Mouse (Mus musculus): Measurements from ENCODE around the gene Snx13. TPM values are rescaled to one million over a fixed set of nuclear protein-coding genes. Genes with fewer than 3 reads are reported as not detected.

The Snx13 gene
- polyA plus RNA-seq, 1 experiment from 2014 or later: 21.6 TPM

DNA sequence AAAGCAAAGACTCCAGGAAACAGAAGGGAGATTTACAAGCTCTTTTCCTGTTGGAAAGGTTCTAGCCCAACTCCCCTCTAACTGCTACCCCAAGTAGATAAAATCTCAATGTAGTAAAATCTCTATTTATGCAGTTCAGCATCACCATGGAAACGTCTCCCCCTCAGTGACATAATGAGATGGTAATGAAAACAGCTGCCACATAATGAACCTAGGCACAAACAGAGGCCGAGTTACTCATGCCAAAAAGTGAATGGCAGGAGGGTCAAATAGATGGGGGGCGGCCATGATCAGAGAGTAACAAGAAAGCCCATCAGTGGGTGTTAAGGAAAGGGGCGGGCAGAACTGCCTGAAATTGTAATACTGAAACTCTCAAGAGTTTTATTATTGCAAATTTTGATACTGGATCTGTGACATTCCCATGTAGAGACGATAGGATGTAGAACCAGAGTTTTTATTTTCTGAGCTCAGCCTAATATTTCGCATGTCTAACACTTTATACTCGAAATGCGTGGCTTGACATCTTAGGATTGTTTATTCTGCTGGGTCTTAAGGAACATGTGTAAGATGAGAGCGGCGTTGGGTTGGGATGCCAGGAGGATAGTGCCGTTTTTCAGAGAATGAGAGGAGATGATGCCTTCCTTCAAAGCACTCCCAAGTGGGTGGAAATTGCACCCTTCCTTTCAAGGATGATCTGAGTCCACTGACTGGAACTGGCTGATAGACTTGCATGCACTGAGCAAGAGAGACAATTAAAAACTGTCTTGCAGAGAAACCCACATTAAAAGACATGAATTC is 38.4 kb upstream of the Snx13 start:
- Histone ChIP-seq H3K4me2 (replicated peaks; ENCODE audit: low read depth) (no peak overlapping the region), H3K4me3 (ENCODE audit: low read depth, low read length) (no peak overlapping the region), H3K4me1 (replicated peaks; ENCODE audit: control insufficient read depth, insufficient read depth, low read length) (no peaks in the 10 kb centered on the region), H3K36me3 (ENCODE audit: control insufficient read depth, insufficient read depth) (no peaks in the 10 kb centered on the region), H3K9me3 (ENCODE audit: control insufficient read depth) (no peaks in the 10 kb centered on the region), H3K9ac (ENCODE audit: low read depth, low read length) (no peak overlapping the region), H3K27ac (ENCODE audit: low read depth, low read length) (no peak overlapping the region), H3K27me3 (replicated peaks; ENCODE audit: control insufficient read depth, insufficient read depth, low read length) (no peaks in the 10 kb centered on the region)
- TF ChIP-seq CTCF (IDR thresholded peaks at IDR 0.05; ENCODE audit: low read depth): no peak
- WGBS: 71% methylated on average over 11 of the region's 11 CpGs
- no peak for ATAC-seq

DNA sequence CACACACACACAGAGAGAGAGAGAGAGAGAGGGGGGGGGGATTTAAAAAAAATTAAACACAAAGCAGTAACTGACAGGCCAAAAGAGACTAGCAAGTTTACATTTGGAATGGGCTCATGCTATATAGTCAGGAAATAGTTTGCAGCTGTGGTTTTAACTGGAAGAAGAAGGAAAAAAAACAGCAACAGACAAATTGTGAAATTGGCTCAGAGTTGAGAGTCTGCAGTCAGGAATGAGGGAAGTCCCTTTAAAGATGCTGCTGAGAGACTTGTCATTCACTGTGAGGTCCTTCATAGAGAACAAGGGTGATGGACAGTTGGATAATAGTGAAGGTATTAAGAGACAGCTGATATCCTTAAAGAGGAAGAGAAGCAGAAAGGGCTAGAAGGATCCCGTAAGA is 35.5 kb upstream of the Snx13 start:
- H3K4me1 ChIP-seq (replicated peaks; ENCODE audit: control insufficient read depth, insufficient read depth, low read length): no peaks in the 10 kb centered on the region; the same call in 1 of the 2 replicates
- H3K4me2 ChIP-seq (replicated peaks; ENCODE audit: low read depth): no peak overlapping the region
- 81% methylated on average over 1 of the region's 1 CpGs for WGBS
- H3K27me3 ChIP-seq (replicated peaks; ENCODE audit: control insufficient read depth, insufficient read depth, low read length): no peaks in the 10 kb centered on the region
- H3K36me3 ChIP-seq (ENCODE audit: control insufficient read depth, insufficient read depth): no peaks in the 10 kb centered on the region
- no peak overlapping the region for H3K9ac ChIP-seq (ENCODE audit: low read depth, low read length)
- no peak overlapping the region for H3K27ac ChIP-seq (ENCODE audit: low read depth, low read length)
- no peak overlapping the region for H3K4me3 ChIP-seq (ENCODE audit: low read depth, low read length)
- no peaks in the 10 kb centered on the region for H3K9me3 ChIP-seq (ENCODE audit: control insufficient read depth)
- ATAC-seq: no peak
- TF ChIP-seq CTCF (IDR thresholded peaks at IDR 0.05; ENCODE audit: low read depth): no peak

DNA sequence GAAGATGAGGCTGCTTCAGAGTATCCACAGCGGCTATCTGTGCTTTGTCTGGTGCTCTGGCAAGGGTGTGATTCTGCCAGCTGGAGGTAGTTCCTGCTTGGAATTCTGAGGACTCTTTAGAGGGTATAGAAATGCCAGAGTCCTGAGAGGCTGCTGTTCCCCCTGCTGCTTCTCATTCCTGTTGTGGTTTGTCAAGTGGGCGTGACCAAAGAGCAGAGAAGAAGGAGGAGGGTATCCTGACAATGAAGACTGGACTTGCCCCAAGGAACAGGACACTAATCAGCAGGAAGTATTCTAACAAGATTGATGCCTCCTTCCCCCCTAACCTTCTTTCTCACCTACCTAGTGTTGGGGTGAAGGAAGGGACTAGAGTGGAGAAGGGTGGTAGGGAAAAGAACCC is 33.0 kb upstream of the Snx13 start:
- 67% methylated on average over 2 of the region's 2 CpGs for WGBS
- Histone ChIP-seq H3K4me3 (ENCODE audit: low read depth, low read length) (no peak overlapping the region), H3K4me1 (replicated peaks; ENCODE audit: control insufficient read depth, insufficient read depth, low read length) (no peaks in the 10 kb centered on the region; the same call in 1 of the 2 replicates), H3K36me3 (ENCODE audit: control insufficient read depth, insufficient read depth) (no peaks in the 10 kb centered on the region), H3K27ac (ENCODE audit: low read depth, low read length) (no peak overlapping the region), H3K9ac (ENCODE audit: low read depth, low read length) (no peak overlapping the region), H3K9me3 (ENCODE audit: control insufficient read depth) (no peaks in the 10 kb centered on the region), H3K27me3 (replicated peaks; ENCODE audit: control insufficient read depth, insufficient read depth, low read length) (no peaks in the 10 kb centered on the region), H3K4me2 (replicated peaks; ENCODE audit: low read depth) (no peak overlapping the region)
- no peak for ATAC-seq
- no peak for TF ChIP-seq CTCF (IDR thresholded peaks at IDR 0.05; ENCODE audit: low read depth)

DNA sequence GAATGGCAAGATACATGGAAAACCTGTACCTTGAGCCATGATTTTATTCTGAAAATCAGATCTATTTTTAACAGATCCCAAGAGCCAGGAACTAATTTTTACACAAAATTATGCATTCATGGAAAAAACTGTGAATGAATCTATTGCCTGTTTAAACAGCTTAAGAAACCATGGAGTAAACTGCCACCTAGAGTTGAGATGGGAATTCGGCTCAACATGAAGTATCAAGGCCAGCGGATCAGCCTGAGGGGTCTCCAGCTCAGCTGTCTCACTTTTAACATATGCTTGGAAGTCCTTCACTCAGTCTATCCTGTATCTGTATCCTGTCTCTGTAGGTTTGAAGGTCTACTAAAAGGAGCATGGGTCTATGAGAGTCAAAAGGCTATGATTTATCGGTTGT is 30.9 kb upstream of the Snx13 start:
- H3K27ac ChIP-seq (ENCODE audit: low read depth, low read length): no peak overlapping the region
- ATAC-seq: no peak
- 65% methylated on average over 3 of the region's 3 CpGs for WGBS
- peak; percentile 69 for TF ChIP-seq CTCF (IDR thresholded peaks at IDR 0.05; ENCODE audit: low read depth)
- no peak overlapping the region for H3K4me3 ChIP-seq (ENCODE audit: low read depth, low read length)
- no peaks in the 10 kb centered on the region; the same call in 1 of the 2 replicates for H3K4me1 ChIP-seq (replicated peaks; ENCODE audit: control insufficient read depth, insufficient read depth, low read length)
- H3K9ac ChIP-seq (ENCODE audit: low read depth, low read length): no peak overlapping the region
- no peaks in the 10 kb centered on the region for H3K27me3 ChIP-seq (replicated peaks; ENCODE audit: control insufficient read depth, insufficient read depth, low read length)
- no peaks in the 10 kb centered on the region for H3K36me3 ChIP-seq (ENCODE audit: control insufficient read depth, insufficient read depth)
- H3K4me2 ChIP-seq (replicated peaks; ENCODE audit: low read depth): peak overlapping the region; percentile 49
- H3K9me3 ChIP-seq (ENCODE audit: control insufficient read depth): no peaks in the 10 kb centered on the region

DNA sequence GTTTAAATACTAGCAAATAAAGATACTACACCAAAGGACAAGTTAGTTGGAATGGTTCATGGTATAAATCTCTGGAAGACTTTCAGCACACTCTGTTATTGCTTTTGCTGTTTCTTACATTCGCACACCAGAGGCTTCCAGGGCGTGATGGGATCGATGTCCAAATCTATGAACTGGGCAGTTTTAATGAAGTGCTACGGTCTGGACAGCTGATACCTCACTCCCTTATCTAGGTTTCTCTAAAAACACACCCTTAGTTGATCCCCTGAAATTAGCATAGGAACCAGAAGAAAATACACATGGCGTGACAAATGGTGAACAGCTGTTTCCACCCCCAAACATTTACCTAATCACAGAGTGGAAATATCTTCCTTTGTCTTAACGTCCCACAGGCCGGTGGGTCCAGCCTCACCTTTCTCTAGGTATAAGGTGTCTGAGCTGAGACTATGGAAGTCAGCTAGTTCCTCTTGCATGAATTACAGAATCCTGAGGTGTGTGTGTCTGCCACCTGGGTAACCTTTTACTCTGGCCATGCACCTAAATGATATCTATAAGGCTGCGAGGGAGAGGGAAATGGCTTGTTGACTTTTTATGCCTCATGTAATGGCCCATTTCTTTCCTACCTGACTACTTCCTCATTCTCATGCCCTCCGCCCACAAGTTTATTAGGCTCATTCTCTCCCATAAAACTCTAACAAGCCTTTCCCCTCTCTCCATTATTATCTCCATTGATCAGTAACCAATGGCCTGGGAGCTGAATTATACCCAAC is 30.3 kb upstream of the Snx13 start:
- H3K4me2 ChIP-seq (replicated peaks; ENCODE audit: low read depth): peak overlapping the region; percentile 49
- no peak overlapping the region for H3K9ac ChIP-seq (ENCODE audit: low read depth, low read length)
- no peak overlapping the region for H3K4me3 ChIP-seq (ENCODE audit: low read depth, low read length)
- TF ChIP-seq CTCF (IDR thresholded peaks at IDR 0.05; ENCODE audit: low read depth): no peak
- no peaks in the 10 kb centered on the region for H3K9me3 ChIP-seq (ENCODE audit: control insufficient read depth)
- WGBS: 41% methylated on average over 9 of the region's 9 CpGs
- no peaks in the 10 kb centered on the region for H3K27me3 ChIP-seq (replicated peaks; ENCODE audit: control insufficient read depth, insufficient read depth, low read length)
- peak overlapping the region; percentile 79 for H3K27ac ChIP-seq (ENCODE audit: low read depth, low read length)
- no peaks in the 10 kb centered on the region for H3K36me3 ChIP-seq (ENCODE audit: control insufficient read depth, insufficient read depth)
- H3K4me1 ChIP-seq (replicated peaks; ENCODE audit: control insufficient read depth, insufficient read depth, low read length): no peaks in the 10 kb centered on the region; the same call in 1 of the 2 replicates
- peak; percentile 80 for ATAC-seq

DNA sequence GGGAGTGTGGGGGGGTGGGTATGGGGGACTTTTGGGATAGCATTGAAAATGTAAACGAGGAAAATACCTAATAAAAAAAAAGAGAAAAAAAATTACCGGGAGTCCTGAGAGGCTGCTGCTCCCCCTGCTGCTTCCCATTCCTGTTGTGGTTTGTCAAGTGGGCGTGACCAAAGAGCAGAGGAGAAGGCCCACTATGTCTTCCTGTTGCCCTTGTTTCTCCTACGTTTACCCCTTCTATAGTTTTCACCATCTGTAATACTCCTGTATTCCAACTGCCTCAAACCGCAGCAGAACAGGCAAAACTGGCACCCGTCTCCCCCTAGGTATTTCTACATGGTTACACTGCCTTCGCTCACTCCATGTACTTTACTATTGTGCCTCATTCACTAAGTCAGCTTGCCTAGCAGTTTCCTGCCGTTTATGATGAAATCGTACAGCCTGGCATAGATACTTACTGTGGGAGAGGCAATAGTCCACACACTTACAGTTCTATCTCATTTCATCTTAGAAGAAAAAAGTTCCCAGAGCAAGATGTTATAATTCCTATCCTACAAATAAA is 28.2 kb upstream of the Snx13 start:
- no peak for TF ChIP-seq CTCF (IDR thresholded peaks at IDR 0.05; ENCODE audit: low read depth)
- Histone ChIP-seq H3K4me2 (replicated peaks; ENCODE audit: low read depth) (no peak overlapping the region), H3K27ac (ENCODE audit: low read depth, low read length) (no peak overlapping the region), H3K9ac (ENCODE audit: low read depth, low read length) (no peak overlapping the region), H3K9me3 (ENCODE audit: control insufficient read depth) (no peaks in the 10 kb centered on the region), H3K27me3 (replicated peaks; ENCODE audit: control insufficient read depth, insufficient read depth, low read length) (no peaks in the 10 kb centered on the region), H3K36me3 (ENCODE audit: control insufficient read depth, insufficient read depth) (no peaks in the 10 kb centered on the region), H3K4me3 (ENCODE audit: low read depth, low read length) (no peak overlapping the region), H3K4me1 (replicated peaks; ENCODE audit: control insufficient read depth, insufficient read depth, low read length) (no peaks in the 10 kb centered on the region; the same call in 1 of the 2 replicates)
- WGBS: 75% methylated on average over 9 of the region's 9 CpGs
- no peak for ATAC-seq

Measured in intestine, postnatal 0 days (tissue).